Mouse (Mus musculus): ENCODE measurements around the gene A830005F24Rik.
A peak's percentile ranks its signal among the peaks of the same experiment; 100 is the strongest.

A830005F24Rik gene

GRCm38 (mm10) chr13:48545476-48546281, 32.3 kb downstream of the A830005F24Rik start:
- DNase-seq: peak; percentile 99

- peak; percentile 100 for DNase-seq
Measured at GRCm38 (mm10) chr13:48546330-48546917, 33.1 kb downstream of the A830005F24Rik start.

GRCm38 (mm10) chr13:48547623-48548022, 34.3 kb downstream of the A830005F24Rik start:
- no peak for DNase-seq

- no peak for DNase-seq
Measured at GRCm38 (mm10) chr13:48548296-48548695, 34.9 kb downstream of the A830005F24Rik start.

- DNase-seq: peak; percentile 96
Measured at GRCm38 (mm10) chr13:48552181-48553090, 39.1 kb downstream of the A830005F24Rik start.

GRCm38 (mm10) chr13:48553511-48553910, 40.1 kb downstream of the A830005F24Rik start:
- no peak for DNase-seq

GRCm38 (mm10) chr13:48554552-48554951, 41.2 kb downstream of the A830005F24Rik start:
- DNase-seq: no peak

GRCm38 (mm10) chr13:48555976-48556375, 42.6 kb downstream of the A830005F24Rik start:
- no peak for DNase-seq

- DNase-seq: no peak
Measured at GRCm38 (mm10) chr13:48561481-48561880, 48.1 kb downstream of the A830005F24Rik start.

- no peak for DNase-seq
Measured at GRCm38 (mm10) chr13:48562336-48562735, 49.0 kb downstream of the A830005F24Rik start.
